Mouse (Mus musculus): ENCODE measurements around the gene Tbc1d22a. TPM values are rescaled to one million over a fixed set of nuclear protein-coding genes. Genes with fewer than 3 reads are reported as not detected.

Tbc1d22a gene
- polyA plus RNA-seq, 1 experiment: 12.8 TPM

GRCm38 (mm10) chr15:86423884-86424283 lies 209.6 kb downstream of the Tbc1d22a start:
- Histone ChIP-seq H3K27ac (ENCODE audit: insufficient read depth, low read length) (no peak overlapping the region), H3K4me1 (ENCODE audit: control insufficient read depth, insufficient read depth, low read length) (peaks cover 2% of the 10 kb centered on the region; the same call in 1 of the 2 replicates), H3K4me3 (ENCODE audit: insufficient read depth, low read length) (no peak overlapping the region)
- TF ChIP-seq POLR2A (IDR thresholded peaks at IDR 0.05; ENCODE audit: low read depth, low read length) (no peak), CTCF (IDR thresholded peaks at IDR 0.05; ENCODE audit: borderline replicate concordance, insufficient read depth, low read length) (no peak)

GRCm38 (mm10) chr15:86424971-86425370 lies 210.7 kb downstream of the Tbc1d22a start:
- H3K27ac ChIP-seq (ENCODE audit: insufficient read depth, low read length): no peak overlapping the region

GRCm38 (mm10) chr15:86426364-86427000 lies 212.2 kb downstream of the Tbc1d22a start:
- H3K4me3 ChIP-seq (ENCODE audit: insufficient read depth, low read length): no peak overlapping the region
- H3K4me1 ChIP-seq (ENCODE audit: control insufficient read depth, insufficient read depth, low read length): peaks cover 2% of the 10 kb centered on the region; the same call in 1 of the 2 replicates
- TF ChIP-seq CTCF (IDR thresholded peaks at IDR 0.05; ENCODE audit: borderline replicate concordance, insufficient read depth, low read length): no peak
- no peak overlapping the region for H3K27ac ChIP-seq (ENCODE audit: insufficient read depth, low read length)

More at GRCm38 (mm10) chr15:86424971-86425370, 210.7 kb downstream of the Tbc1d22a start:
- peaks cover 2% of the 10 kb centered on the region; the same call in 1 of the 2 replicates for H3K4me1 ChIP-seq (ENCODE audit: control insufficient read depth, insufficient read depth, low read length)
- TF ChIP-seq CTCF (IDR thresholded peaks at IDR 0.05; ENCODE audit: borderline replicate concordance, insufficient read depth, low read length): no peak
- TF ChIP-seq POLR2A (IDR thresholded peaks at IDR 0.05; ENCODE audit: low read depth, low read length): no peak
- no peak overlapping the region for H3K4me3 ChIP-seq (ENCODE audit: insufficient read depth, low read length)

GRCm38 (mm10) chr15:86427439-86427838 lies 213.2 kb downstream of the Tbc1d22a start:
- Histone ChIP-seq H3K27ac (ENCODE audit: insufficient read depth, low read length) (no peak overlapping the region), H3K4me3 (ENCODE audit: insufficient read depth, low read length) (no peak overlapping the region), H3K4me1 (ENCODE audit: control insufficient read depth, insufficient read depth, low read length) (peaks cover 2% of the 10 kb centered on the region; the same call in 1 of the 2 replicates)
- TF ChIP-seq CTCF (IDR thresholded peaks at IDR 0.05; ENCODE audit: borderline replicate concordance, insufficient read depth, low read length) (no peak), POLR2A (IDR thresholded peaks at IDR 0.05; ENCODE audit: low read depth, low read length) (no peak)

GRCm38 (mm10) chr15:86428496-86428895 lies 214.2 kb downstream of the Tbc1d22a start:
- TF ChIP-seq POLR2A (IDR thresholded peaks at IDR 0.05; ENCODE audit: low read depth, low read length) (no peak), CTCF (IDR thresholded peaks at IDR 0.05; ENCODE audit: borderline replicate concordance, insufficient read depth, low read length) (no peak)
- Histone ChIP-seq H3K4me1 (ENCODE audit: control insufficient read depth, insufficient read depth, low read length) (peaks cover 2% of the 10 kb centered on the region; the same call in 1 of the 2 replicates), H3K4me3 (ENCODE audit: insufficient read depth, low read length) (no peak overlapping the region)

GRCm38 (mm10) chr15:86429766-86430335 lies 215.6 kb downstream of the Tbc1d22a start:
- H3K4me3 ChIP-seq (ENCODE audit: insufficient read depth, low read length): no peak overlapping the region
- no peaks in the 10 kb centered on the region for H3K4me1 ChIP-seq (ENCODE audit: control insufficient read depth, insufficient read depth, low read length)
- TF ChIP-seq POLR2A (IDR thresholded peaks at IDR 0.05; ENCODE audit: low read depth, low read length) (no peak), CTCF (IDR thresholded peaks at IDR 0.05; ENCODE audit: borderline replicate concordance, insufficient read depth, low read length) (no peak)
- H3K27ac ChIP-seq (ENCODE audit: insufficient read depth, low read length): no peak overlapping the region

More at GRCm38 (mm10) chr15:86428496-86428895, 214.2 kb downstream of the Tbc1d22a start:
- H3K27ac ChIP-seq (ENCODE audit: insufficient read depth, low read length): no peak overlapping the region

- H3K4me3 ChIP-seq (ENCODE audit: insufficient read depth, low read length): no peak overlapping the region
- H3K4me1 ChIP-seq (ENCODE audit: control insufficient read depth, insufficient read depth, low read length): no peaks in the 10 kb centered on the region
- TF ChIP-seq CTCF (IDR thresholded peaks at IDR 0.05; ENCODE audit: borderline replicate concordance, insufficient read depth, low read length) (no peak), POLR2A (IDR thresholded peaks at IDR 0.05; ENCODE audit: low read depth, low read length) (no peak)
- no peak overlapping the region for H3K27ac ChIP-seq (ENCODE audit: insufficient read depth, low read length)
Measured at GRCm38 (mm10) chr15:86431539-86432080, 217.4 kb downstream of the Tbc1d22a start.

- Histone ChIP-seq H3K4me3 (ENCODE audit: insufficient read depth, low read length) (no peak overlapping the region), H3K27ac (ENCODE audit: insufficient read depth, low read length) (no peak overlapping the region), H3K4me1 (ENCODE audit: control insufficient read depth, insufficient read depth, low read length) (no peaks in the 10 kb centered on the region)
- TF ChIP-seq POLR2A (IDR thresholded peaks at IDR 0.05; ENCODE audit: low read depth, low read length) (no peak), CTCF (IDR thresholded peaks at IDR 0.05; ENCODE audit: borderline replicate concordance, insufficient read depth, low read length) (no peak)
Measured at GRCm38 (mm10) chr15:86432791-86433190, 218.5 kb downstream of the Tbc1d22a start.

GRCm38 (mm10) chr15:86433378-86433777 lies 219.1 kb downstream of the Tbc1d22a start:
- no peaks in the 10 kb centered on the region for H3K4me1 ChIP-seq (ENCODE audit: control insufficient read depth, insufficient read depth, low read length)
- no peak overlapping the region for H3K4me3 ChIP-seq (ENCODE audit: insufficient read depth, low read length)
- TF ChIP-seq CTCF (IDR thresholded peaks at IDR 0.05; ENCODE audit: borderline replicate concordance, insufficient read depth, low read length): no peak
- no peak for TF ChIP-seq POLR2A (IDR thresholded peaks at IDR 0.05; ENCODE audit: low read depth, low read length)
- H3K27ac ChIP-seq (ENCODE audit: insufficient read depth, low read length): no peak overlapping the region

- no peak overlapping the region for H3K4me3 ChIP-seq (ENCODE audit: insufficient read depth, low read length)
- TF ChIP-seq CTCF (IDR thresholded peaks at IDR 0.05; ENCODE audit: borderline replicate concordance, insufficient read depth, low read length) (no peak), POLR2A (IDR thresholded peaks at IDR 0.05; ENCODE audit: low read depth, low read length) (no peak)
- no peaks in the 10 kb centered on the region for H3K4me1 ChIP-seq (ENCODE audit: control insufficient read depth, insufficient read depth, low read length)
- no peak overlapping the region for H3K27ac ChIP-seq (ENCODE audit: insufficient read depth, low read length)
Measured at GRCm38 (mm10) chr15:86434241-86434640, 220.0 kb downstream of the Tbc1d22a start.
